Mouse (Mus musculus) liver, embryonic 12.5 days (tissue): ENCODE measurements around the gene Mto1. TPM values are rescaled to one million over a fixed set of nuclear protein-coding genes. Genes with fewer than 3 reads are reported as not detected.

Experiments used
- microRNA-seq: library from miRNA; unstranded; fragments of <30 nt; microRNA quantifications from one replicate; pipeline ENCODE4, GENCODE M21; 2017
- polyA plus RNA-seq: library from polyadenylated mRNA; unstranded; fragments of >200 nt; fragmentation: Nextera tagmentation; extraction: Ambion mirVana; gene quantifications from 2 replicates; pipeline ENCODE4 v1.2.1, GENCODE M21; 2016

Mto1 gene
- polyA plus RNA-seq, 1 experiment from 2014 or later = 33.3 TPM

Small RNAs within 50 kb of the gene (microRNA-seq; reads per million reads assigned to microRNA genes)
- gene Gm26377 = not detected

Other genes starting within 250 kb of the Mto1 start
- not detected in 2 replicates for gene Gsta1, start 217.6 kb upstream of the Mto1 start, polyA plus RNA-seq
- not detected in 2 replicates for gene Gm3776, start 191.1 kb upstream of the Mto1 start, polyA plus RNA-seq
- not detected in 2 replicates for gene Gm10639, start 158.3 kb upstream of the Mto1 start, polyA plus RNA-seq
- gene Omt2a, start 133.4 kb upstream of the Mto1 start, polyA plus RNA-seq = not detected in 2 replicates
- gene Omt2b, start 120.6 kb upstream of the Mto1 start, polyA plus RNA-seq = not detected in 2 replicates
- gene Gsta2, start 92.4 kb upstream of the Mto1 start, polyA plus RNA-seq = 0.18 TPM in 1 of 2 replicates, not detected in the other
- not detected in 2 replicates for gene Dppa5a, start 80.0 kb upstream of the Mto1 start, polyA plus RNA-seq
- gene Ooep, start 69.5 kb upstream of the Mto1 start, polyA plus RNA-seq = 0.13 TPM in 1 of 2 replicates, not detected in the other
- not detected in 2 replicates for gene Ddx43, start 52.4 kb upstream of the Mto1 start, polyA plus RNA-seq
- 1.4 and 1.5 TPM in 2 replicates for gene Cgas, start 5.0 kb upstream of the Mto1 start, polyA plus RNA-seq
- gene Gm17324, start 578 bp downstream of the Mto1 start, polyA plus RNA-seq = 1.0 and 1.1 TPM in 2 replicates
- gene Eef1a1, start 40.9 kb downstream of the Mto1 start, polyA plus RNA-seq = 2,705 and 2,706 TPM in 2 replicates
- 5.6 and 6.0 TPM in 2 replicates for gene Slc17a5, start 139.8 kb downstream of the Mto1 start, polyA plus RNA-seq
- 0.38 and 0.50 TPM in 2 replicates for gene Cd109, start 167.3 kb downstream of the Mto1 start, polyA plus RNA-seq